Mouse (Mus musculus) kidney, postnatal 10 days (tissue): ENCODE measurements around the gene Mapk7.

Experiments used
- DNase-seq: peaks from one replicate; pipeline ENCODE4 v3.0.0; 2021; ENCODE audit warnings: mixed read lengths

Mapk7 gene

DNA sequence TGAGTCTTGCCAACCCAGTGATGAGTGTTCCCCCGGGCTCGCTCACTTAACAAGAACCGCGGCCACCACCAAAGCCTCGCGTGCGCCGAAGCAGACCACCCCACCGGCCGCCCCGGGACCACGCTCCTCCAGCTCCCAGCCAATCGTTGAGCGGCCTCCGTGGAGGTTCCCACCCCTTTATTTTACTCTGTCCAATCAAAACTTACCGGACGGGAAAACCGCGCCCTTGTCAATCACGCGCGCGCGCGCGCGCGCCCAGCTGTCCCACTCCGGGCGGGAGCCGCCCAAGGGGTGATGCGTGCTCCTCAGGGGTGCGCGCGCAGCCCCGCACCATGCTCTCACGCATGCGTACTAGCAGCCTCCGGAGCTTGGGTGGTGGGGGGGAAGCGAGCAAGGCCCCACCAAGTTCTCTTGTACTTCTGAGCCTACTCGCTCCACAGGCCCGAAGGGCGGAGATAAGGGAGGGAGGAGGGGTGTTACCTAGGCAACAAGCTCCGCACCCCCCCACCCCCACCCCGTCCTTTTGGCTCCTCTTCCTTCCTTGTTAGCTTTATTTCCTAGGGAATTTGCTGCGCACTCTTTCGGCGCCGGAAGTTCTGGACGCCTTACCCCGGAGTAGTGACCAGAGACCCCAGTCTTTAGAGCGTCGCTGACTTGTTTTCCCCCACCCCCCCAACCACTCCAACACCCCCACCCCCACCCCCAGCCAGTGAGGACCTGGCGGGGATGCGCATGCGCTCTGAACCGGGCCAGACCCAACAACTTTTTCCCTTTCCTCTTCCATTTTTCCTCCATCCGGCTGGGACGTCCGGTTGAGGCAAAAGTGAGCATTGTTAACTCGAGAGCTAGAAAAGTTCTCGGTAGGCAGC is at the start of gene Mapk7:
TSS of gene Mapk7 (minus strand) at position 278 of the 869 bp plus-strand sequence.
- DNase-seq, result peak; percentile 99

DNA sequence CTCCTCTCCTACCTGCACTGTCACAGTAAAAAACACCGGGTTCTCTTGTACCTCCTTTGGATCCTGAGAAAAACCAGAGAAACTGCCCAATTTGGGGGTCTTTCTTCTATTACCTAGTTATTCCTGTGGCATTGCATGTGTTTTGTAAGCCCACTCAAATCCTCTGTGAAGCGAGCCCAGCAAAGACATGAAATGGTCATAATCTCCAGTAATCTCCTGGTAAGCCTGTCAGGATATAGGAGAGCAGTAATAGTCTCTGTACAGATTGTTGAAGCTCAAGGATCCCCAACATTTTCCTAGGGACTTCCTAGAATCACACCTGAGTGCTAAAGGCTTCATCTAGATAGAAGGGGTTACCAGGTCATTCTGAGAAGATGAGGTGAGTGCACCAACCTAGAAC is 46.9 kb upstream of the Mapk7 start:
- DNase-seq, result no peak

DNA sequence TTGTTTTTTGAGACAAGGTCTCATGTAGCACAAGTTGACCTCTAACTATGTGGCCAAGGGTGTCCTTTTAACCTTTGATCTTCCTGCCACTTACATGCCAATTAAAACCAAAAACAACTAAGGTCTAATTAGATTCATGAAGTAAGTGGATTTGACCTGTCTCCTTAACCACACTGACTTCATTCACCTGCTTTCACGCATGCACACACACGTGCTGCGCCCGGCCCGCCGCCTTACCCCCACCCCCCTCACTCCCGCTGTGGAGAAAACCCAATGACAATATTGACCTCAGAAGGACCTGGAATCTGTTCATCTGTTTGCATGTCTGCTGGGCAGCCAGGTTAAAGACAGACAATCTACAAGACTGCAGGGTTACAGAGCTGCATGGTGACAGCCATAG is 46.4 kb upstream of the Mapk7 start:
- no peak for DNase-seq

DNA sequence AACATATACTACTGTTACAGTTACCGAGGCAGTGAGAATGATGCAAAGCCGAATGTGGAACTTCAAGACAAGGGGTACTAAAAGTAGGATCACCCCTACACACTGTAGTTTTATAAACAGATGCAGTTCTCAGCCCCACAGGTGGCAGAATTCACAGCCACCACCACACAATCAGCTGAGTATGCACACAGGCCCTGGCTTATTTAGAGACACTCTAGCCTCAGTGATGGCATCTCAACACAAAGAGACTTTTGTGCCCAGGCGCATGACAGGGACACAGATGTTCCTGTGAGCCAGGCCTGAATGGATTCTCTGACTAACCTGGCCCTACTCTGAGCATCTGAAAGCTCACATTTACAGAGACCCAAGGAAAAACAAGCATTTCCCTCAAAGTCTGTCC is 43.2 kb upstream of the Mapk7 start:
- DNase-seq, result no peak

DNA sequence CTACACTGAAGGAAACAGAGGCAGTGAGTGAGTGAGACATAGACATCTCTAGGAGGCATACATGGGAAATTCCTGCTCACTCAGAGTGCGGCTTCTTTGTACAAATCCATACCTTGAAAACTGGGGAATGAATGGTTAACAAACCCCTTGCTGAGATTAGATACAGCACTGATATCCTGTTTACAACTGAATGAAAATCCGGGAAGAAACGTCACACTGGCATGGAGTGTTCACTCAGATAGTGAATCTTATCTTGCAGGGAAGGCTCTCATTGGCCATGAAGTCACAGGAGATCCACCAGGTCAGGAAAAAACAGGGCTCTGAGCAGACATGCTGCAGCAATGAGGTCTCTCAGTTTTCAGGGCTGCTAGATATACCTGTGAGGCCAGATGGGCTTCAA is 42.7 kb upstream of the Mapk7 start:
- DNase-seq, result no peak

DNA sequence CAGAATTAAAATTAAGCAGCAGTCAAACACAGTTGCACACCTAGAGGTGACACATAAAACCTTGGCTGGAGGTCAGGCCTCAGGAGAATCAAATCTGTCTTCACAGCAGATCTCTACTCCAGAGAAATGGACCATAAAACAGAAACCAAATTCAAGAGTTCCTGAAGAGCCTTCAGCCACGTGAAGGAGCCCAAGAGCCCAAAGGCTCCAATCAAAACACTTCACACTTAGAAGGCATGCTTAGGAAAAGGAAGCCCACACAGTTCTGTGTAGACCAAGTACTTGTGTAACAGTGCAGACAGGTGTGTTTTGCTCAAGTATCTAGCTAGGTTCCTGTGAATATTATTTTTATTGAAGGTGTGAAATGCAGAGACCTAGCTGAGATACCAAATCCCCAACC is 41.3 kb upstream of the Mapk7 start:
- DNase-seq, result no peak

DNA sequence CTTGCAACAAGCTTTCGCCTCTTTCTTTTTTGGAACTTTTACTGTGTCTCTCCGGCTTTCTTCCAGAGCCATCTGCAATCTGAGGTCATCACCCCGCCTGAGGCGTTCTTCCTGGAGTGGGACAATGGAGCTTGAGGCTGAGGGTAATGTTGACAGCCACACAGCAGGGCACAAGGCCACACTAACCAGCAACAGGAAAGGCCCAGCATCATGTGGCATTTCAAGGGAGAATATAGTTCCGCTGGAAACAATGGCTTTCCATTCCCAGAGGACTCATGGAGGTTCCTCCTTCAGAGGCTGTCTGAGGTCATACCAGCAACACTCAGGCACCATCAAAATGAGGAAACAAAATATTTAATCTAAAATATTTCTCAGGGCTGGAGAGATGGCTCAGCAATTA is 39.4 kb upstream of the Mapk7 start:
- DNase-seq, result peak; percentile 70

DNA sequence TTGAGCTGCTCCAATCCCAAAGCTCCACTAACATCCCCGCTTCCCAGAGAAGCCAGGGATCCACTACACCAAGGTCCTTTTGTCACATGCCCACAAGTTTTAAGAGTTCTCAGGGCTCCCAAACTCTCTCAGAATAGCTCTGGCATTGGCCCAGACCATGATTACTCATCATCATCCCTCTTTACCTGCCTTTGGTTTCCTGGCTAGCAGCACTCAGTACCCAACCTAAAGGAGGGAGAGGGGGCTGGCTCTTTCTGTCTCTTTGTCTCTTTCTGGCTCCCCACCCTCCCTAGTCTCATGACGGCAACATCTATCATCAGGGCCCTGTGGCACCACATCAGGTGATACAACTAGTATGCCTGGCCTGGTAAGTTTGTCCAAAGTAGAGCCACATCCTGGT is 38.6 kb upstream of the Mapk7 start:
- DNase-seq, result peak; percentile 41

DNA sequence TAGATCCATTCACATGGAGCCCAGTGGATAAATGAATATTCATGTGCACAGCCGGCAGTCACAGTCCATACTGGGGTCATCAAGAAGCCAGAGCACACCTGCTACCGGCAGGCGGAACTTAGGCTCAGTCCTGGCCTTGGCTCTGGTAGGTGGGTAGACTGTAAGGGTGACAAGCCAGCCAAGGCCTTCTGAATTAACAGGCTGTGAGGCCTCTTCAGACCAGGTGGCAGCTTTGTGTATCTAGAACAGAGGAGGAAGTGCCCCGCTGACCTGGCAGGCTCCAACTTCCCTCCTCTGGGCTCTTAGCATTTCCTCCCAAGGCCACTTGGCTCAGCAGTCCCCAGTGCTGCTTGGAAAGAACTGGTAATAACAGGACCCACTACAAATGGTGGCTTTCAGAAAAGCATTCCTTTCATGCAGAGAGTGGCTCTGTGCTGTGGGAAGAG is 35.1 kb upstream of the Mapk7 start:
- DNase-seq, result peak; percentile 68

DNA sequence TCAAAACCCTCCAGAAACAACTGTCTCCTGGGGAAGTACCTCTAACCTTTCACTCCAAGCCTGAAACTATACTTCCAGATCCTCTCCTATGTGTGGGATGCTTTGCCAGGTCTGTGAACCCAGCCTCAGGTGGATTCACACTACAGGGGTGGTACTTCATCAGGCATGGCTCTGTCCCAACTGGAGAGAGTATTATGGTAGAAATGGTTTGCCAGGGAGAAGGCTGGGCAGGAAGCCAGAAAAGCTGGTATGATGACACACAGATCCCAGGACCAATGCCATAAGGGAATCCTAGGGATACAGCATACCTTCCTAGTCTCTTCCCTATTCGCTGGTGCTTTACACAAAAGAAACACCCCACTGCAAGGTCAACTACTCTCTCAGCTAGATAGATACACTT is 32.7 kb upstream of the Mapk7 start:
- DNase-seq, result no peak

DNA sequence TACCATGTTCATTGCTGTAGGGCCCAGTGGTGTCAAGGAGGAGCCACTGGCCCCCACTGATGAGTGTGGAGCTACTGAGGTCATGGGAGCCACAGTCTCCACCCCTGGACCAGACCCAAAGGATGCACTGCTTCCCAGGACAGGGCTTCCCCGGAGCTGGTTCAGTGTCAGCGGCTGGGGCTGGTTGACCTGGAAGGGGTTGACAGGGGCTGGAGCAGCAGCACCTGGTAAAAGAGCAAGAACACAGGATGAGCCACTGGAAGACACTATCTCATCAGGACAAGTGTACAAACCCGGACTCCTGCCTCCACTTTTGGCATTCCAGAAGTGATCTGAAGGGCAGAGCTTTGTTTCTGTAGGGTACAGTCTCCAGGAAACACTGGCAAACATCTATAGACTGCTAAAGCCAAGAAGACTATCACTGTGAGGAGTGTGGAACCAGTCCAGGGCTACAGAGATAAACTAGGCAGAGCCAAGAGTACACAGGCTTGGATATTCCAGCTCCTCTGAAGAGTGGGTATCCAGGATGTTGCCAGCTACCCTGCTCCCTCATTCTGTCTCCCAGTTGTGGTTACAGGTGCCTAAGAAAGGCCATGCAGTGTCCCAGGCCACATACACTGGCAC is 25.4 kb upstream of the Mapk7 start:
- DNase-seq, result no peak

DNA sequence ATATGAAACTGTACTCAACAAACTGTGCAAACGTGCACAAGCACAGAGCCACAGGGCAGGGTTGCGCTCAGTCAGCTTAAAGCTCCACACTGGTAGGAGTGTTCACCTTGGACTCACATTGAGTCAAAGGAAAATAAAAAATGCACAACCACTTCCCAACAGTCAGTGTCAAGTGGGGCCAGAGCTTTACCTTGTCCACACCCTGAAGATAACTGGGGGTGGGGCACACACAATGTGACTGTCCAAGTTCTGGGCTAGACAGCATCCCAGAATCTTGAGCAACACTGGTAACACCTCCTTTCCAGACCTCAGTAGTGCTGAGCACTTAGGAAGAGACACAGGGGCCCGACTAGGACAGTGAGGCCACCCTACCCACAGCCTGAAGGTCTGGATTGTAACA is 24.7 kb upstream of the Mapk7 start:
- DNase-seq, result no peak

DNA sequence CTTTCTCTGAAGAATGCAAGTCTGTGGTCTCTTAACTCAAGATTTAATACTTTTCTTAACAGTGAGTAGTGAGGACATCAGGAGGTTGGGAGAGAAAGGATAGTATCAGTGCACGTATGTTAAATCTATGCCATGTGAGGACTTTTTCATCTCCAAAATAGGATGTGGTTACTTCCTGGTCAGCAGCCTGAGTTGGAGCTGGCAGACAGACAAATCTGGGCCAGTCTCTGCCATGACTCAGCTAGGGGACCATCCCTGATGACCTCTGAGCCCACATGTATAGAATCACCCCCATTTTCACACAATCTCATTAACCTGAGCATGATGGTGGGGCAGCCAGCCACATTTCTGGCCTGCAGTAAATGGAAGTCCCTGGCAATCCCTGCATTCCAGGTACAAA is 23.8 kb upstream of the Mapk7 start:
- no peak for DNase-seq

DNA sequence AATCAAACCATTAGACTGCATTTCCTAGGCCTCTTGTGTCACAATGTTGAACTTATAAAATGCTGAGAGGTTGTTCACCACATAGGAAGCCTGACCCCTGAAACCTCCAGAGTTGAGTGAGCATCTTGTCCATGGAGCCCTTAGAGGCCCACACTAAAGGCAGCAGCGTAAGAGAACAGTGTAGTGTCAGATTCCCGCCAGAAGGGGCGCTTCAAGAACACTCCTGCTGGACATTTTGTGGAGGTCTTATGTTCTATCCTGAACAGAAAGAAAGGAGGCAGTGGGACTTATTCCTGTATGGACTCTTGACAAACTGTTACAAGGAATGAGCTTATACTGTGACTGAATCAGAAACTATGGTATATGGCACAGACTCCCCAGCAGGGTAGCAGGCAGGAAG is 20.7 kb upstream of the Mapk7 start:
- DNase-seq, result peak; percentile 71

DNA sequence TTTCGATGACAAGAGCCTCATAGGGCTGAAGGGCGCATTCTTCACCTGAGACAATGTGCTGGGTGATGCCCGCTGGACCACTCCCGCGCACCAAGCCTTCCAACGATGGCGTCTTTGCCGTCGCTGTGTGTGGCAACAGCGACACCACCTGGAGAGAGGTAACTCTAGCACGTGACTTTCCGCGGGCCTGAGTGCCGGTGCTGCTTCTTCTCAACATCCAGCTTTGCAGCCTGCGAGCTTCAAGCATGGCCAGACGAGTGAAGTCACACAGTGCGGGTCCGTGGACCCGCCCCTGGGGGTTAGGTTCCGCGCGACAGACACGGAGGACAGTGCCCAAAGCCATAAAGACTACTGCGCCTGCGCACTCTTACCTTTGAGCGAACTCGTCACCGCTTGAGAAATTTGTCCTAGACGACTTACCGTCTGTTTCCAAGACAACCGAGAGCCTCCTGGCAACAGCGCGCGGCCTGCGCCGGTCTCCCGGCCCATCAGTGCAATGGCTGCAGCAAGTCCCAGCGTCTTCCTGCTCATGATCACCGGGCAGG is 10.6 kb upstream of the Mapk7 start, which contains the start of gene B9d1:
TSS of gene B9d1 (plus strand) at position 432 of the 545 bp plus-strand sequence.
- DNase-seq, result peak; percentile 97

DNA sequence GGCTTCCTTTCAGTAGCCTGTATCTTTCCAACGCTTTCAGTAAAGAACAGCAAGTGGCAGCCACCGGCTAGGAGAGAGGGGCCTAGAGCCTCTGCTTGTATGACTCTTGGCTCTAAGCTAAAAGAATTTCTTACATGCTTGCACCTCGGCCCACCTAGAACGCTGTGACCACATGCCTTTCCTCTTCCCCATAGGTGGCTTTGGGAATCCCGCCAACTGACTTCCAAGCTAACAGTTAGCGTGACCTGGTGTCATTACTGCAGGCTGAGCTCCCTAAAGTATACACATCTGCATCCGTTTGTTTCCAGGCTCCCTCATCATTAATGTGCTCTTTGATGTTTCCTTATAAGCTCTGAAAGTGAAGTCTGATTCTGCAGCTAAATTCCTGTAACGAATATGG is 9.7 kb upstream of the Mapk7 start:
- peak; percentile 29 for DNase-seq

DNA sequence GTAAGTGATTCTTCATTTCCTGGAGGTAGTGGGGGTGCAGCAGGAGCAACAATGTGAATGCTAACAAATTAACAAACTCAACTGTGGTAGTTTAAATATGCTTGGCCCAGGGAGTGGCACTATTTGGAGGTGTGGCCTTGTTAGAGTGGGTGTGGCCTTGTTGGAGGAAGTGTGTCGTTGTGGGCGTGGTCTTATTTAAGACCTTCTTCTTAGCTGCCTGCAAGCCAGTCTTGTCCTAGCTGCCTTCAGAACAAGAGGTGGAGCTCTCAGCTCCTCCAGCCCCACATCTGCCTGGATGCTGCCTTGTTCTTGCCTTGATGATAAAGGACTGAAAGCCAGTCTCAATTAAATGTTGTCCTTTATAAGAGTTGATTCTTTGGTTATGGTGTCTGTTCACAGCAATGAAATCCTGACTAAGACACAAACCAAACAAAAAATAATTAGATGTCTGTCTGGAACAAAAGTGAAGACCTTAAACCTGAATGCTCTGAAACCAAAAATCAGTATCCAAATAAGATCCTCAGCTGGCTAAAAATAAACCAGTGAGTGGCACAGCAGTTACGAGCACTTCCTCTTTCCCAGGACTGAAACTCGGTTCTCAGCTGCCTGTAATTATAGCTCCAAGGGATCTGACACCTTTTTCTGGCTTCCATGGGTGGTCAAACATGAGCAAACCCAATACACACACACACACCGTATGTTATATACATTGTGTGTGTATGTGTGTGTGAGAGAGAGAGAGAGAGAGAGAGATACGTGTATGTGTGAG is 4.7 kb upstream of the Mapk7 start:
- DNase-seq, result no peak

DNA sequence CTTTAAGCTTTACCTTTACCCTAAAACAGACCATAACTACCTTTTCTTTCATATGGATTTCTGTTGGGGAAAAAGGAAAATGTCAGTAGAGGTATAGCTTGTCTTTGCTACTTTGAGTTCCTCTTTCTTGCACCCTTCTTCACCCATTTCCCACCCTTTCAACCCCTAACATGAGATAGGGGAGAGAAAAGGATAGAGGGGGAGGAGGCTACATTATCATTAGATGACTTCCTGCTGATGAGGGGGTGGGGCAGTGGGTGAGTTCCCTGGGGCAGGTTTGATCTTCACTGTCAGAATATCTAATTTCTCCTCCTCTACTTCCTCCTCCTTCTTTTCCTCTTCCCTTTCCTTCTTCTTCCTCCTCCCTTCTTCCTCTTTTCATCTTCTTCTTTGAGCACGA is 3.3 kb upstream of the Mapk7 start:
- DNase-seq, result no peak

DNA sequence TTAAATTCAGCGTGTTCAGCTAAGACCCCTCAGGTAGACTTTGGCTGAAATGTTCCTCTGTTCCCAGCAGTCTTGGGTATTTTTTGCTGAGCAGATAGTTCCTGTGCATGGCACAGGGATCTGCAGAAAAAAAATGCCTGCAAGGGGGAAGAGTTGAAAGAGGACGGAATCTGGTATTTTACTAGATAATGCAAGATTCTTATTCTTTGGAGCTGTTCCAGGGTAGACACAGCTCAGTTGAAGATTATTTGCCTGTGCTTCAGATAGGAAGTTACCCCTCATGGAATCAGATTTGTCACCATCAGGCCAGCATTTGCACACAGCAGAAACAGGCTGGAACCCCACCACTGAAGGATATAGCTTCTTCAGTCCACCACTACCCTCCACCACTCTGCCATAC is 1.3 kb upstream of the Mapk7 start:
- DNase-seq, result no peak

DNA sequence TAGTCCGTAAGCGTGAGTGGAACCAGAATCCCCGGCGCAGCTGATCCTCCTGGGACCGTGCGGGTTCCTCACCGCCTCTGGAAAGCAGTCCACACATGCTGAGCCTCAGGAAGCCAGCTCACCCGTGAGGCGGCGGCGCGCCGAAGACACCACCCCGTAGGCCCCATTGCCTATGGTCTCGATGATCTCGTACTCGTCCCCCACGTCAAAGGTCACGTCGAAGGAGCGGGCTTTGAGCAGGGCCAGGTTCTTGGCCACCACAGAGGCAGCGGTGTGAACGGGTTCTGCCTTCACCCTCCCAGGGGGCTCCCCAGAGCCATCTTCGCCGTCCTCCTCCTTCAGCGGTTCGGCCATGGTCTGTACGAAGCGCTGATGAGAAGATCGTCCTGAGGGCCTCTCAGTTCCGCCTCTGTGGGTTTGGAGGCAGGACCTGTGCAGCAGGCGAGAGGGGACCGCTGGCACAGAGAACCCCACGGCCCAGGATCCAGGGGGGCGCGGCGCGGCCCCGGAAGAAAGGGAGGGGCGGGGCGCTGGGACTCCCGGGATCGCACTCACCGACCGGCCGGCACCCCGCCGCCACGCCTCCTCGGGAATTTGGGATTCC is 579 bp downstream of the Mapk7 start:
- peak; percentile 62 for DNase-seq

DNA sequence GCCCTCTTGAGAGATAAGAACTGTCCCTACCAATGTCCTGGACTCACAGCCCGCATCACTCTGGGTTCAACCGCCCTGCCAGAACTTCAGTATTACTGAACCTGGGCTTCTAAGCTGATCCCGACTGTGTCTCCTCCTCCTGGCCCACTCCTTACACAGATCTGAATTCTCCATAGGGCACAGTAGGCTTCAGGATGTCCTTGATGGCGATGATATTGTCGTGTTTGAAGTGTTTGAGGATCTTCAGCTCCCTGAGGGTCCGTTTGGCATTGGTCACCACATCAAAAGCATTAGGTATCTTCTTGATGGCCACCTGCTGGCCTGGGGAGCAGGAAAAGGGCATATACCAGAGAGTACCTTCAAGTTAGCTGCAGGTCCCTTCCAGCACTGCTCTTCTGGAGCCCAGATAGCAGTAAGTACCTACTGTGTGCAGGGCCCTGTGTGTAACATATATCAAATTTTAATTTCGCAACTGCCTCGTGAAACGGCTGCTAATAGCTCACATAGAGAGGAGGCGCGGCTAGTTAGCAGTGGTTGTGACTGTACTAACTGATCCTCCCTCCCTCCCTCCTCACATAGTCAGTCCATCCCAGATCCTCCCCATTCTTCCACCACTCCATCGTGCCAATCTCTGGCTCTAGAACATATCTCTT is 1.3 kb downstream of the Mapk7 start:
- no peak for DNase-seq

DNA sequence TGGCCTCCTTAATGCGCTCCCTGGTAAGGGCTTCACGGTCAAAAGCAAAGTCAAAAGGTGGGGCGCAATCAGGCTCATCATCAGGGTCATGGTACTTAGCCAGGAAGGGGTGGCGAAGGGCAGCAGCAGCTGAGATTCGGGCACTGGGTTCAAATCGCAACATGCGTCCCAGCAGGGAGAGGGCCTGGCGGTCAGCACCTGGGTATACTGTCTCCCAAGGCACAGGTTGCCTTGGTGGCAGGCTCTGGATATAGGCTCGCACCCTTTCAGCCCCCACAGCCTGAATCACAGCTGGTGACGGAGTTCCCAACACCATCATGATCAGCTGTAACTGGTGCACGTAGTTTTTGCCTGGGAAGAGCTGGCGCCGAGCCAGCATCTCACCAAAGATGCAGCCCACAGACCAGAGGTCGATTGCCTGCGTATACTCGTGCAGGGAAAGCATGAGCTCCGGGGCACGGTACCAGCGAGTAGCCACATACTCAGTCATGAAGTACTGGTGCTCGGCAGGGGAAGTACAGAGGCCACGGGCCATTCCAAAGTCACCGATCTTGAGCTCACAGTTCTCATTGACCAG is 3.2 kb downstream of the Mapk7 start:
- no peak for DNase-seq
